ENCODE assay signal across 7 mouse cellular contexts in genomic region chr10:4391851-4392250, GRCm38 (mm10). TPM values are rescaled to one million over a fixed set of nuclear protein-coding genes. Genes with fewer than 3 reads are reported as not detected.
DNase-seq lines count a peak whose midpoint lies in the region; ATAC-seq and TF ChIP-seq lines count a peak whose summit lies in the region.

No protein-coding gene starts in this region.

- H3K4me2 ChIP-seq in heart, embryonic 16.5 days (ENCODE audit: low read depth, low read length) = peak overlapping the region; percentile 19; the same call in 1 of the 2 replicates
- no peak overlapping the region for H3K4me2 ChIP-seq in heart, embryonic 12.5 days
- no peak overlapping the region for H3K4me2 ChIP-seq in CH12.LX (ENCODE audit: insufficient read depth, low read depth, poor library complexity, severe bottlenecking)

- TF ChIP-seq EP300 in CH12.LX (IDR thresholded peaks at IDR 0.05; ENCODE audit: low read length) = no peak

- no peaks in the 10 kb centered on the region for H3K27me3 ChIP-seq in heart, embryonic 16.5 days (ENCODE audit: control insufficient read depth, insufficient read depth, low read length)
- no peaks in the 10 kb centered on the region for H3K27me3 ChIP-seq in heart, embryonic 12.5 days (replicated peaks)
- no peaks in the 10 kb centered on the region for H3K27me3 ChIP-seq in CH12.LX (replicated peaks)

- no peak for TF ChIP-seq POLR2A in CH12.LX (IDR thresholded peaks at IDR 0.05; ENCODE audit: low read depth, low read length)

- H3K27ac ChIP-seq in heart, embryonic 16.5 days (ENCODE audit: low read length) = 0 out of 2 replicates have a peak overlapping the region, but pooled peaks have one; percentile 21
- no peak overlapping the region for H3K27ac ChIP-seq in heart, embryonic 12.5 days (ENCODE audit: poor library complexity, severe bottlenecking)
- no peak overlapping the region for H3K27ac ChIP-seq in CH12.LX (ENCODE audit: insufficient read depth, low read depth)

- dilution Hi-C loops in CH12.LX (cut with MboI; ENCODE audit: extremely low pct_ligation_motif_present, extremely low pct_unique_long_range_greater_than_20kb, low sequenced_read_pairs) = no loop called here

- peak; percentile 36 for TF ChIP-seq RAD21 in CH12.LX (IDR thresholded peaks at IDR 0.05; ENCODE audit: low read depth, low read length)

- intact Hi-C loops in heart, postnatal 14 days (cut with DNase I) = no loop called here

- WGBS in heart, embryonic 16.5 days = 26% methylated on average over 6 of the region's 6 CpGs
- WGBS in heart, embryonic 12.5 days = 42% methylated on average over 6 of the region's 6 CpGs

- H3K36me3 ChIP-seq in heart, embryonic 16.5 days (ENCODE audit: control insufficient read depth, insufficient read depth) = peaks cover 8% of the 10 kb centered on the region
- H3K36me3 ChIP-seq in heart, embryonic 12.5 days = peaks cover 29% of the 10 kb centered on the region
- peaks cover 18 to 53% of the 10 kb centered on the region in 2 experiments for H3K36me3 ChIP-seq in CH12.LX (replicated peaks in 1 of 2; ENCODE audit: control insufficient read depth in 1 of 2, insufficient read depth in 1 of 2, low read length in 1 of 2)

- TF ChIP-seq CTCF in CH12.LX (conservative IDR thresholded peaks at IDR 0.05 in 1 of 2, IDR thresholded peaks at IDR 0.05 in 1 of 2; ENCODE audit: low read depth in 2 of 2, low read length in 2 of 2) = peak; percentile 6 to 72; a peak in 2 of 4 replicates

- no peak overlapping the region for H3K4me3 ChIP-seq in heart, embryonic 16.5 days (ENCODE audit: low read length)
- H3K4me3 ChIP-seq in heart, embryonic 12.5 days = no peak overlapping the region
- H3K4me3 ChIP-seq in CH12.LX (replicated peaks in 1 of 3; ENCODE audit: low read depth in 2 of 3, low read length in 2 of 3, poor library complexity in 1 of 3) = no peak overlapping the region

- in situ Hi-C loops in CH12.LX (cut with MboI; ENCODE audit: low pct_ligation_motif_present, low pct_unique_long_range_greater_than_20kb, low sequenced_read_pairs) = no loop called here

- peaks cover 77% of the 10 kb centered on the region for H3K79me2 ChIP-seq in CH12.LX (replicated peaks; ENCODE audit: control insufficient read depth, extremely low read depth, insufficient read depth, poor library complexity, severe bottlenecking)

- H3K9ac ChIP-seq in heart, embryonic 16.5 days (ENCODE audit: low read length) = peak overlapping the region; percentile 30; the same call in 1 of the 2 replicates
- H3K9ac ChIP-seq in heart, embryonic 12.5 days = no peak overlapping the region
- no peak overlapping the region for H3K9ac ChIP-seq in CH12.LX (ENCODE audit: insufficient read depth, low read depth)

- 0 out of 2 replicates have a peak, but pooled peaks cover 2% of the 10 kb centered on the region for H3K9me3 ChIP-seq in heart, embryonic 16.5 days (replicated peaks; ENCODE audit: control insufficient read depth, low read length)
- no peaks in the 10 kb centered on the region for H3K9me3 ChIP-seq in heart, embryonic 12.5 days (replicated peaks)
- H3K9me3 ChIP-seq in CH12.LX (replicated peaks; ENCODE audit: low read length) = no peaks in the 10 kb centered on the region

- ATAC-seq in heart, embryonic 16.5 days (replicated peaks; ENCODE audit: extremely low read depth, insufficient read depth, low FRiP score) = no peak
- ATAC-seq in heart, embryonic 12.5 days (ENCODE audit: insufficient number of reproducible peaks, low FRiP score) = no peak

- H3K4me1 ChIP-seq in heart, embryonic 16.5 days (ENCODE audit: control insufficient read depth, insufficient read depth, low read length) = peaks cover 31% of the 10 kb centered on the region
- peaks cover 34% of the 10 kb centered on the region for H3K4me1 ChIP-seq in heart, embryonic 12.5 days (replicated peaks)
- H3K4me1 ChIP-seq in CH12.LX (ENCODE audit: control insufficient read depth in 1 of 2, insufficient read depth in 2 of 2) = peaks cover 13 to 40% of the 10 kb centered on the region in 2 experiments

- DNase-seq in B cell, adult 2 months = peak; percentile 45
- peak; percentile 48 for DNase-seq in CH12.LX (ENCODE audit: extremely low read depth)
- DNase-seq in heart, postnatal 14 days = peak; percentile 37 to 48
- peak; percentile 43 for DNase-seq in lung, postnatal 25 days (ENCODE audit: low spot score)
- no peak for DNase-seq in right cerebral cortex, postnatal 36 days (ENCODE audit: low spot score in 2 of 2)

TF ChIP-seq in CH12.LX, 34 proteins besides CTCF, POLR2A, EP300 and RAD21:
- TF ChIP-seq RCOR1 (conservative IDR thresholded peaks at IDR 0.05; ENCODE audit: low read depth, low read length) (no peak), SMC3 (IDR thresholded peaks at IDR 0.05; ENCODE audit: low read depth, low read length) (peak; percentile 33), E2F4 (IDR thresholded peaks at IDR 0.05; ENCODE audit: insufficient replicate concordance, low read depth, low read length) (0 out of 2 replicates have a peak, but pooled peaks have one; percentile 51)

RNA-seq across cellular contexts. Expression of gene Zbtb2, which starts 3.9 kb away (rescaled TPM):
- 9.0 and 10.0 TPM in 2 replicates for polyA plus RNA-seq in heart, embryonic 16.5 days (2015; fragmentation: Nextera tagmentation; extraction: Ambion mirVana)
- polyA plus RNA-seq in heart, embryonic 12.5 days (2016; fragmentation: Nextera tagmentation; extraction: Ambion mirVana) = 13.4 and 14.2 TPM in 2 replicates
- 6.1 and 8.4 TPM in 2 replicates for total RNA-seq in CH12.LX (2012; rRNA removed)
- 11.4 and 12.4 TPM in 2 replicates for total RNA-seq in CH12.LX (2014; rRNA removed)
- 8.9 and 11.1 TPM in 2 replicates for polyA plus RNA-seq in CH12.LX (2012; ENCODE audit: insufficient read length, low read depth)
- total RNA-seq in heart, postnatal 14 days (2021) = 1 to 10 TPM; 6.6 to 7.7 TPM

RNA-seq across cellular contexts. Expression of gene Rmnd1, which starts 40.3 kb away (rescaled TPM):
- 119 and 122 TPM in 2 replicates for polyA plus RNA-seq in heart, embryonic 16.5 days (2015; fragmentation: Nextera tagmentation; extraction: Ambion mirVana)
- 91.8 and 92.9 TPM in 2 replicates for polyA plus RNA-seq in heart, embryonic 12.5 days (2016; fragmentation: Nextera tagmentation; extraction: Ambion mirVana)
- total RNA-seq in CH12.LX (2012; rRNA removed) = 29.1 and 29.5 TPM in 2 replicates
- total RNA-seq in CH12.LX (2014; rRNA removed) = 44.4 and 44.8 TPM in 2 replicates
- 37.6 and 43.6 TPM in 2 replicates for polyA plus RNA-seq in CH12.LX (2012; ENCODE audit: insufficient read length, low read depth)
- 10 to 100 TPM; 49.3 to 50.9 TPM for total RNA-seq in heart, postnatal 14 days (2021)

RNA-seq across cellular contexts. Expression of gene Armt1, which starts 40.4 kb away (rescaled TPM):
- polyA plus RNA-seq in heart, embryonic 16.5 days (2015; fragmentation: Nextera tagmentation; extraction: Ambion mirVana) = 16.2 and 18.0 TPM in 2 replicates
- 17.5 and 19.4 TPM in 2 replicates for polyA plus RNA-seq in heart, embryonic 12.5 days (2016; fragmentation: Nextera tagmentation; extraction: Ambion mirVana)
- total RNA-seq in CH12.LX (2012; rRNA removed) (20.7 and 23.7 TPM in 2 replicates), CH12.LX (2014; rRNA removed) (45.1 and 50.2 TPM in 2 replicates)
- polyA plus RNA-seq in CH12.LX (2012; ENCODE audit: insufficient read length, low read depth) = 28.2 and 32.1 TPM in 2 replicates
- total RNA-seq in heart, postnatal 14 days (2021) = 1 to 10 TPM; 7.1 TPM

Comparison
In these comparisons a context has a peak if more than half of its experiments do, and no peak if none do; other contexts are left out.
1. DNase-seq: peak in B cell, adult 2 months (2 of 2), CH12.LX (single experiment), heart, postnatal 14 days (2 of 2) and lung, postnatal 25 days (single experiment); none in right cerebral cortex, postnatal 36 days (0 of 2).